Mouse (Mus musculus) limb, embryonic 14.5 days (tissue): ENCODE measurements at regions not wholly inside any gene's neighbourhood (a gene's known extent, or its start where the extent isn't known, plus 50 kb on each side); places are given as distances from the start of the nearest gene placed in this dataset.

ENCODE experiments used
- ATAC-seq: fragments of 200-750 bp; cut with Nextera tagmentation; 2 replicates; pipeline ENCODE4 v1.8.0; 2017; ENCODE audit warnings: low read depth, moderate number of reproducible peaks, moderate TSS enrichment; ENCODE audit not compliant: low FRiP score
- DNase-seq: peaks from one replicate; pipeline ENCODE4 v3.0.0-alpha.2; 2015; ENCODE audit warnings: low spot score
- H3K27ac ChIP-seq: fragments of 300-500 bp; sonication (generic); replicated peaks from 2 replicates; pipeline ENCODE4 v1.5.1; 2014; ENCODE audit warnings: low read depth, mild to moderate bottlenecking, low read length, moderate library complexity, mixed read lengths
- H3K27me3 ChIP-seq: fragments of 300-500 bp; sonication (generic); 2 replicates; pipeline ENCODE4 v1.6.1; 2014; ENCODE audit warnings: low read length, mixed read lengths; ENCODE audit not compliant: control insufficient read depth, insufficient read depth
- H3K36me3 ChIP-seq: fragments of 300-500 bp; sonication (generic); 2 replicates; pipeline ENCODE4 v1.6.1; 2014; ENCODE audit warnings: mild to moderate bottlenecking, low read length, moderate library complexity, mixed read lengths; ENCODE audit not compliant: control insufficient read depth, insufficient read depth
- H3K4me1 ChIP-seq: fragments of 300-500 bp; sonication (generic); 2 replicates; pipeline ENCODE4 v1.6.1; 2014; ENCODE audit warnings: antibody characterized with exemption, low read length, mixed read lengths; ENCODE audit not compliant: control insufficient read depth, insufficient read depth
- H3K4me2 ChIP-seq: fragments of 300-500 bp; sonication (generic); replicated peaks from 2 replicates; pipeline ENCODE4 v1.6.1; 2014; ENCODE audit warnings: low read depth, mild to moderate bottlenecking, low read length, moderate library complexity; ENCODE audit not compliant: severe bottlenecking
- H3K4me3 ChIP-seq: fragments of 300-500 bp; sonication (generic); replicated peaks from 2 replicates; pipeline ENCODE4 v1.5.1; 2014; ENCODE audit warnings: low read length
- H3K9ac ChIP-seq: fragments of 300-500 bp; sonication (generic); 2 replicates; pipeline ENCODE4 v1.6.1; 2014; ENCODE audit warnings: mild to moderate bottlenecking, low read depth, low read length, moderate library complexity; ENCODE audit not compliant: severe bottlenecking
- H3K9me3 ChIP-seq: fragments of 300-500 bp; sonication (generic); 2 replicates; pipeline ENCODE4 v1.6.1; 2016; ENCODE audit warnings: low read length; ENCODE audit not compliant: control insufficient read depth
- POLR2A ChIP-seq: fragments of 200-500 bp; IDR thresholded peaks from 2 replicates; pipeline ENCODE4 v1.8.0; 2012; ENCODE audit warnings: inconsistent platforms, mild to moderate bottlenecking, moderate library complexity, borderline replicate concordance; ENCODE audit not compliant: insufficient read depth, insufficient read length; ENCODE audit errors: extremely low read depth
- WGBS: fragments of 180-500 bp; shearing (Covaris S2); extraction: QIAGEN DNeasy Blood & Tissue Kit; methylation state at CpG from one replicate; pipeline ENCODE4 v1.1.7; 2014; 5-methylcytosine and 5-hydroxymethylcytosine counted together

GRCm38 (mm10) chr5:136619315-136620231 lies 52.3 kb upstream of the Cux1 start:
- DNase-seq (peak; percentile 38), ATAC-seq (0 out of 2 replicates have a peak, but pooled peaks have one; percentile 38)
- no peak overlapping the region for H3K27ac ChIP-seq
- peak overlapping the region; percentile 7; the same call in 1 of the 2 replicates for H3K9ac ChIP-seq
- WGBS: 7% methylated on average over 16 of the region's 17 CpGs
- H3K4me1 ChIP-seq: peaks cover 17% of the 10 kb centered on the region
- TF ChIP-seq POLR2A: no peak
- 0 out of 2 replicates have a peak overlapping the region, but pooled peaks have one; percentile 8 for H3K4me3 ChIP-seq
- H3K4me2 ChIP-seq: peak overlapping the region; percentile 31
- no peaks in the 10 kb centered on the region for H3K36me3 ChIP-seq
- H3K9me3 ChIP-seq: no peaks in the 10 kb centered on the region
- peaks cover 10% of the 10 kb centered on the region; the same call in 1 of the 2 replicates for H3K27me3 ChIP-seq

DNA sequence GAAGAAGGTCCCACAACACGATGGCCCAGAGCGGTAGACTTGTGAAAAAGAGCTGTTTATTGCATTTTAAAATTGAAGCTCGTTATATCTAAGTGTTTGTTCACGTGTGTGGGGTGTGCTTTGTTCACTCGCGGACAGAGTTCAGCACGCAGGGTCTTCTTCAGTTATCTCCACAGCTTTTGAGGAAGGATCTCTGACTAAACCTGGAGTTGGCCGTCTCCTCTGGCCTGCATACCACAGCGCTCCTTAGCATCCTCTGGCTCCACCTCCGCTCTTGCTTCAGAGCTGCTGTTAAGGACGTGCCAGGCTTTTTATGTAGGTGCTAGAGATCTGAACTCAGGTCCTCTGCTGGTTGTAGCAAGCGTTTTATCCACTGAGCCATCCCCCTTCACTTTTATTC lies 52.9 kb upstream of the Cux1 start:
- Histone ChIP-seq H3K27me3 (peaks cover 10% of the 10 kb centered on the region; the same call in 1 of the 2 replicates), H3K4me3 (0 out of 2 replicates have a peak overlapping the region, but pooled peaks have one; percentile 8), H3K4me2 (peak overlapping the region; percentile 31), H3K4me1 (peaks cover 17% of the 10 kb centered on the region), H3K36me3 (no peaks in the 10 kb centered on the region), H3K27ac (no peak overlapping the region), H3K9ac (peak overlapping the region; percentile 7; the same call in 1 of the 2 replicates), H3K9me3 (no peaks in the 10 kb centered on the region)
- WGBS: 11% methylated on average over 12 of the region's 12 CpGs
- DNase-seq (no peak), ATAC-seq (no peak)
- TF ChIP-seq POLR2A: no peak

- ATAC-seq: no peak
- Histone ChIP-seq H3K4me1 (peaks cover 17% of the 10 kb centered on the region), H3K36me3 (no peaks in the 10 kb centered on the region), H3K9ac (no peak overlapping the region), H3K4me3 (no peak overlapping the region), H3K27me3 (peaks cover 10% of the 10 kb centered on the region; the same call in 1 of the 2 replicates), H3K9me3 (no peaks in the 10 kb centered on the region), H3K4me2 (no peak overlapping the region), H3K27ac (no peak overlapping the region)
- TF ChIP-seq POLR2A: no peak
- DNase-seq: no peak
- 35% methylated on average over 4 of the region's 4 CpGs for WGBS
Observed at GRCm38 (mm10) chr5:136621336-136622125, 54.2 kb upstream of the Cux1 start.

- Histone ChIP-seq H3K4me2 (no peak overlapping the region), H3K27me3 (peaks cover 10% of the 10 kb centered on the region; the same call in 1 of the 2 replicates)
- WGBS: 14% methylated on average over 2 of the region's 2 CpGs
Observed at GRCm38 (mm10) chr5:136622152-136622551, 54.9 kb upstream of the Cux1 start.

More at GRCm38 (mm10) chr5:136622152-136622551, 54.9 kb upstream of the Cux1 start:
- Histone ChIP-seq H3K4me3 (no peak overlapping the region), H3K4me1 (peaks cover 17% of the 10 kb centered on the region), H3K9me3 (no peaks in the 10 kb centered on the region), H3K9ac (no peak overlapping the region), H3K27ac (no peak overlapping the region), H3K36me3 (no peaks in the 10 kb centered on the region)
- no peak for TF ChIP-seq POLR2A
- ATAC-seq: no peak
- DNase-seq: no peak
